Mouse (Mus musculus) cerebellum, adult 9-10 months (tissue): Measurements from ENCODE around the gene Pmepa1.

Experiments
- DNase-seq: peaks from one replicate; pipeline ENCODE4 v3.0.0; 2022

Gene Pmepa1

GRCm38 (mm10) chr2:173276409-173276808 lies at the start of gene Pmepa1:
TSS of gene Pmepa1 (minus strand) at chr2:173276533.
- peak; percentile 65 for DNase-seq

GRCm38 (mm10) chr2:173321754-173322153 lies 45.4 kb upstream of the Pmepa1 start:
- DNase-seq, result no peak

- no peak for DNase-seq
These were observed 44.9 kb upstream of the Pmepa1 start for GRCm38 (mm10) chr2:173321194-173321593.

- DNase-seq, result no peak
These were observed 38.0 kb upstream of the Pmepa1 start for GRCm38 (mm10) chr2:173314291-173314690.

- DNase-seq, result no peak
These were observed 32.2 kb upstream of the Pmepa1 start for GRCm38 (mm10) chr2:173308486-173308885.

GRCm38 (mm10) chr2:173307984-173308383 lies 31.7 kb upstream of the Pmepa1 start:
- DNase-seq, result no peak

GRCm38 (mm10) chr2:173307561-173307960 lies 31.2 kb upstream of the Pmepa1 start:
- DNase-seq, result no peak

- DNase-seq, result peak; percentile 38
These were observed 30.6 kb upstream of the Pmepa1 start for GRCm38 (mm10) chr2:173306734-173307525.

- no peak for DNase-seq
These were observed 28.7 kb upstream of the Pmepa1 start for GRCm38 (mm10) chr2:173305011-173305410.

GRCm38 (mm10) chr2:173300663-173301630 lies 24.6 kb upstream of the Pmepa1 start:
- no peak for DNase-seq

GRCm38 (mm10) chr2:173296408-173296807 lies 20.1 kb upstream of the Pmepa1 start:
- DNase-seq, result no peak

- no peak for DNase-seq
These were observed 16.7 kb upstream of the Pmepa1 start for GRCm38 (mm10) chr2:173293042-173293441.

GRCm38 (mm10) chr2:173292551-173292950 lies 16.2 kb upstream of the Pmepa1 start:
- DNase-seq, result no peak

GRCm38 (mm10) chr2:173290981-173291380 lies 14.6 kb upstream of the Pmepa1 start:
- DNase-seq, result no peak

- DNase-seq, result no peak
These were observed 13.6 kb upstream of the Pmepa1 start for GRCm38 (mm10) chr2:173289928-173290327.

GRCm38 (mm10) chr2:173285816-173286538 lies 9.6 kb upstream of the Pmepa1 start:
- DNase-seq, result no peak

GRCm38 (mm10) chr2:173284771-173285170 lies 8.4 kb upstream of the Pmepa1 start:
- DNase-seq, result no peak

- no peak for DNase-seq
These were observed 5.9 kb upstream of the Pmepa1 start for GRCm38 (mm10) chr2:173282191-173282590.

GRCm38 (mm10) chr2:173281021-173281937 lies 4.9 kb upstream of the Pmepa1 start:
- no peak for DNase-seq

GRCm38 (mm10) chr2:173278846-173279580 lies 2.7 kb upstream of the Pmepa1 start:
- no peak for DNase-seq

GRCm38 (mm10) chr2:173276859-173277258 lies 526 bp upstream of the Pmepa1 start:
- peak; percentile 18 for DNase-seq
